Mouse (Mus musculus) megakaryocyte, adult 5-6 weeks (primary cell): Measurements from ENCODE around the gene Speer3. TPM values are rescaled to one million over a fixed set of nuclear protein-coding genes. Genes with fewer than 3 reads are reported as not detected.
"Not testable (repeated sequence)": the region's sequence is repeated elsewhere in the genome, so short reads cannot be mapped to it uniquely, and the experiment has no call there.

Source experiments
- ATAC-seq: 2 replicates; pipeline ENCODE4 v1.8.0; 2016; ENCODE audit warnings: mild to moderate bottlenecking, inconsistent platforms; ENCODE audit not compliant: poor library complexity, severe bottlenecking
- total RNA-seq, 2 experiments: library from RNA; stranded (forward) in 1 of 2; stranded (reverse) in 1 of 2; fragments of 153-499, 151-499 nt in 1 of 2; fragments of 221-1000, 200-1000 nt in 1 of 2; gene quantifications; 2 replicates each; pipeline versions ENCODE4 v1.2.3 to v1.2.4; 2015 to 2017

Speer3 gene
- not detected in 2 replicates for total RNA-seq (2015)
- not detected in 2 replicates for total RNA-seq (2017)

- no peak for ATAC-seq
Measured at GRCm38 (mm10) chr5:13791319-13791718, at the start of gene Speer3. TSS of gene Speer3 (plus strand) at chr5:13791619.

- ATAC-seq = not testable (repeated sequence)
Measured at GRCm38 (mm10) chr5:13810496-13810895, 19.1 kb downstream of the Speer3 start.

- no peak for ATAC-seq
Measured at GRCm38 (mm10) chr5:13825108-13825507, 33.7 kb downstream of the Speer3 start.

- no peak for ATAC-seq
Measured at GRCm38 (mm10) chr5:13826708-13827107, 35.3 kb downstream of the Speer3 start.

GRCm38 (mm10) chr5:13844317-13844716 lies 52.9 kb downstream of the Speer3 start:
- no peak for ATAC-seq

Other genes starting within 250 kb of the Speer3 start
- not detected in 2 replicates for gene Sema3e, start 233.7 kb downstream of the Speer3 start, total RNA-seq (2015)
- gene Sema3e, start 233.7 kb downstream of the Speer3 start, total RNA-seq (2017) = not detected in 2 replicates